In genomic region chr2:26646643-26647293, GRCm38 (mm10) we compare ENCODE assay signal across 8 mouse cellular contexts. TPM values are rescaled to one million over a fixed set of nuclear protein-coding genes. Genes with fewer than 3 reads are reported as not detected.
DNase-seq lines count a peak whose midpoint lies in the region; ATAC-seq and TF ChIP-seq lines count a peak whose summit lies in the region.

No protein-coding gene starts in this region.

- H3K4me1 ChIP-seq in embryonic facial prominence, embryonic 10.5 days, result peaks cover 10% of the 10 kb centered on the region
- H3K4me1 ChIP-seq in limb, embryonic 14.5 days (ENCODE audit: control insufficient read depth, insufficient read depth, low read length), result no peaks in the 10 kb centered on the region
- H3K4me1 ChIP-seq in midbrain, postnatal 0 days (ENCODE audit: insufficient read depth, low read length), result no peaks in the 10 kb centered on the region

- WGBS in embryonic facial prominence, embryonic 10.5 days, result 29% methylated on average over 3 of the region's 3 CpGs
- 20% methylated on average over 3 of the region's 3 CpGs for WGBS in limb, embryonic 14.5 days
- WGBS in midbrain, postnatal 0 days, result 23% methylated on average over 3 of the region's 3 CpGs

- H3K27me3 ChIP-seq in embryonic facial prominence, embryonic 10.5 days (replicated peaks; ENCODE audit: low read depth, poor library complexity, severe bottlenecking), result no peaks in the 10 kb centered on the region
- H3K27me3 ChIP-seq in limb, embryonic 14.5 days (ENCODE audit: control insufficient read depth, insufficient read depth, low read length), result no peaks in the 10 kb centered on the region
- H3K27me3 ChIP-seq in midbrain, postnatal 0 days (ENCODE audit: insufficient read depth, low read length), result no peaks in the 10 kb centered on the region

- ATAC-seq in limb, embryonic 14.5 days (ENCODE audit: low FRiP score, low read depth), result peak; percentile 92
- peak; percentile 95 for ATAC-seq in midbrain, postnatal 0 days (ENCODE audit: low FRiP score)

- no peak overlapping the region for H3K9ac ChIP-seq in limb, embryonic 14.5 days (ENCODE audit: low read depth, low read length, severe bottlenecking)
- no peak overlapping the region for H3K9ac ChIP-seq in midbrain, postnatal 0 days (replicated peaks; ENCODE audit: low read length, poor library complexity, severe bottlenecking)

- H3K4me3 ChIP-seq in embryonic facial prominence, embryonic 10.5 days, result no peak overlapping the region
- no peak overlapping the region for H3K4me3 ChIP-seq in limb, embryonic 14.5 days (replicated peaks; ENCODE audit: low read length)
- H3K4me3 ChIP-seq in midbrain, postnatal 0 days (ENCODE audit: low read depth, low read length), result no peak overlapping the region

- no peak overlapping the region for H3K27ac ChIP-seq in embryonic facial prominence, embryonic 10.5 days (replicated peaks)
- no peak overlapping the region for H3K27ac ChIP-seq in limb, embryonic 14.5 days (replicated peaks; ENCODE audit: low read depth, low read length)
- no peak overlapping the region for H3K27ac ChIP-seq in midbrain, postnatal 0 days (ENCODE audit: low read depth, low read length)

- TF ChIP-seq POLR2A in limb, embryonic 14.5 days (IDR thresholded peaks at IDR 0.05; ENCODE audit: borderline replicate concordance, extremely low read depth, insufficient read depth, insufficient read length), result no peak

- H3K4me2 ChIP-seq in limb, embryonic 14.5 days (replicated peaks; ENCODE audit: low read depth, low read length, severe bottlenecking), result no peak overlapping the region
- no peak overlapping the region for H3K4me2 ChIP-seq in midbrain, postnatal 0 days (ENCODE audit: low read depth, low read length, poor library complexity, severe bottlenecking)

- TF ChIP-seq CTCF in midbrain, postnatal 0 days (IDR thresholded peaks at IDR 0.05), result peak; percentile 100

- DNase-seq in 416B (ENCODE audit: low read depth), result peak; percentile 92
- peak; percentile 64 for DNase-seq in adrenal gland, adult 8-10 months
- peak; percentile 91 for DNase-seq in embryonic facial prominence, embryonic 10.5 days (ENCODE audit: low spot score)
- DNase-seq in heart, adult 18-20 months, result peak; percentile 76 to 78
- peak; percentile 81 for DNase-seq in kidney, adult 11 months
- peak; percentile 92 for DNase-seq in limb, embryonic 14.5 days (ENCODE audit: low spot score)
- DNase-seq in midbrain, postnatal 0 days (ENCODE audit: low spot score), result peak; percentile 95
- peak; percentile 68 to 75 for DNase-seq in spleen, postnatal 36 days (ENCODE audit: low spot score in 2 of 2)

- no peaks in the 10 kb centered on the region for H3K9me3 ChIP-seq in embryonic facial prominence, embryonic 10.5 days
- no peaks in the 10 kb centered on the region for H3K9me3 ChIP-seq in limb, embryonic 14.5 days (ENCODE audit: control insufficient read depth, low read length)
- H3K9me3 ChIP-seq in midbrain, postnatal 0 days (ENCODE audit: low read length), result no peaks in the 10 kb centered on the region

- no peaks in the 10 kb centered on the region for H3K36me3 ChIP-seq in embryonic facial prominence, embryonic 10.5 days (replicated peaks)
- no peaks in the 10 kb centered on the region for H3K36me3 ChIP-seq in limb, embryonic 14.5 days (ENCODE audit: control insufficient read depth, insufficient read depth, low read length)
- no peaks in the 10 kb centered on the region for H3K36me3 ChIP-seq in midbrain, postnatal 0 days (ENCODE audit: insufficient read depth, low read length)

RNA-seq across cellular contexts. Expression of gene Fam69b, which starts 18.5 kb away (rescaled TPM):
- 10 to 100 TPM in 2 of 4 experiments, 1 to 10 TPM in 2; 9.1 to 11.9 (median 10.4) TPM for total RNA-seq in adrenal gland, adult 8-10 months (2022)
- 39.9 and 43.8 TPM in 2 replicates for polyA plus RNA-seq in embryonic facial prominence, embryonic 10.5 days (2016; fragmentation: Nextera tagmentation; extraction: Ambion mirVana)
- 10 to 100 TPM; 22.0 to 22.2 TPM for total RNA-seq in heart, adult 18-20 months (2021)
- 42.2 and 62.8 TPM in 2 replicates for polyA plus RNA-seq in limb, embryonic 14.5 days (2012; rRNA removed)
- polyA plus RNA-seq in limb, embryonic 14.5 days (2014; fragmentation: Nextera tagmentation; extraction: Ambion mirVana), result 47.5 and 54.2 TPM in 2 replicates
- 237 and 261 TPM in 2 replicates for total RNA-seq in midbrain, postnatal 0 days (2014; rRNA removed)
- polyA plus RNA-seq in midbrain, postnatal 0 days (2015; fragmentation: Nextera tagmentation; extraction: Ambion mirVana), result 155 and 162 TPM in 2 replicates

RNA-seq across cellular contexts. Expression of gene Lcn4, which starts 24.3 kb away (rescaled TPM):
- not detected for total RNA-seq in adrenal gland, adult 8-10 months (2022)
- not detected in 2 replicates for polyA plus RNA-seq in embryonic facial prominence, embryonic 10.5 days (2016; fragmentation: Nextera tagmentation; extraction: Ambion mirVana)
- not detected for total RNA-seq in heart, adult 18-20 months (2021)
- polyA plus RNA-seq in limb, embryonic 14.5 days (2012; rRNA removed), result not detected in 2 replicates
- not detected in 2 replicates for polyA plus RNA-seq in limb, embryonic 14.5 days (2014; fragmentation: Nextera tagmentation; extraction: Ambion mirVana)
- not detected in 2 replicates for total RNA-seq in midbrain, postnatal 0 days (2014; rRNA removed)
- not detected in 2 replicates for polyA plus RNA-seq in midbrain, postnatal 0 days (2015; fragmentation: Nextera tagmentation; extraction: Ambion mirVana)

RNA-seq across cellular contexts. Expression of gene Agpat2, which starts 42.6 kb away (rescaled TPM):
- total RNA-seq in adrenal gland, adult 8-10 months (2022), result 100 to 1,000 TPM in 3 of 4 experiments, 10 to 100 TPM in 1; 86.0 to 354 (median 247) TPM
- polyA plus RNA-seq in embryonic facial prominence, embryonic 10.5 days (2016; fragmentation: Nextera tagmentation; extraction: Ambion mirVana), result 12.4 and 12.9 TPM in 2 replicates
- 10 to 100 TPM; 53.9 to 88.6 TPM for total RNA-seq in heart, adult 18-20 months (2021)
- 27.8 and 35.1 TPM in 2 replicates for polyA plus RNA-seq in limb, embryonic 14.5 days (2012; rRNA removed)
- 24.1 and 28.9 TPM in 2 replicates for polyA plus RNA-seq in limb, embryonic 14.5 days (2014; fragmentation: Nextera tagmentation; extraction: Ambion mirVana)
- 6.4 and 8.4 TPM in 2 replicates for total RNA-seq in midbrain, postnatal 0 days (2014; rRNA removed)
- polyA plus RNA-seq in midbrain, postnatal 0 days (2015; fragmentation: Nextera tagmentation; extraction: Ambion mirVana), result 5.0 and 6.3 TPM in 2 replicates

Comparison
In these comparisons a context has a peak if more than half of its experiments do, and no peak if none do; other contexts are left out.
1. RNA of gene Fam69b, which starts 18.5 kb away (total RNA-seq): 237 to 261 TPM in midbrain, postnatal 0 days; 22.0 to 22.2 TPM in heart, adult 18-20 months and 9.1 to 11.9 TPM in adrenal gland, adult 8-10 months; every median in the first group is over 10 times any median in the second.
2. Peak in every context shown above with its lines, with median percentiles within 50 percentile points of each other: DNase-seq.